Mouse (Mus musculus) thymus, adult 2 months (tissue): ENCODE measurements at regions not wholly inside any gene's neighbourhood (a gene's known extent, or its start where the extent isn't known, plus 50 kb on each side); places are given as distances from the start of the nearest gene placed in this dataset.

ENCODE experiments used
- DNase-seq: peaks from one replicate; pipeline ENCODE4 v3.0.0; 2021
- H3K27ac ChIP-seq: fragments of 200-500 bp; 2 replicates; pipeline ENCODE4 v1.5.1; 2012; ENCODE audit warnings: low read length, control low read depth; ENCODE audit not compliant: control insufficient read depth, insufficient read depth
- H3K27me3 ChIP-seq: fragments of 200-500 bp; 2 replicates; pipeline ENCODE4 v1.6.1; 2012; ENCODE audit warnings: mild to moderate bottlenecking, low read length, moderate library complexity, mixed read lengths; ENCODE audit not compliant: control insufficient read depth, insufficient read depth
- H3K36me3 ChIP-seq: fragments of 200-500 bp; 2 replicates; pipeline ENCODE4 v1.6.1; 2012; ENCODE audit warnings: mild to moderate bottlenecking, low read length, moderate library complexity; ENCODE audit not compliant: control insufficient read depth, insufficient read depth
- H3K4me1 ChIP-seq: fragments of 200-500 bp; replicated peaks from 2 replicates; pipeline ENCODE4 v1.6.1; 2012; ENCODE audit warnings: low read length; ENCODE audit not compliant: control insufficient read depth, insufficient read depth
- H3K4me3 ChIP-seq: fragments of 200-500 bp; 2 replicates; pipeline ENCODE4 v1.5.1; 2012; ENCODE audit warnings: mild to moderate bottlenecking, low read length, control low read depth, moderate library complexity; ENCODE audit not compliant: control insufficient read depth, insufficient read depth
- CTCF ChIP-seq: fragments of 200-500 bp; IDR thresholded peaks from 2 replicates; pipeline ENCODE4 v1.5.1; 2012; ENCODE audit warnings: mild to moderate bottlenecking, control low read depth, low read length, moderate library complexity, borderline replicate concordance; ENCODE audit not compliant: control insufficient read depth, poor library complexity, insufficient read depth; ENCODE audit errors: extremely low read depth
- POLR2A ChIP-seq: fragments of 200-500 bp; IDR thresholded peaks from 2 replicates; pipeline ENCODE4 v1.6.1; 2012; ENCODE audit warnings: mild to moderate bottlenecking, low read length, control low read depth, moderate library complexity; ENCODE audit not compliant: control insufficient read depth, poor library complexity, insufficient read depth; ENCODE audit errors: extremely low read depth
- WGBS: fragments of 180-500 bp; shearing (Covaris S2); methylation state at CpG from one replicate; pipeline ENCODE4 v1.1.7; 2018; 5-methylcytosine and 5-hydroxymethylcytosine counted together

DNA sequence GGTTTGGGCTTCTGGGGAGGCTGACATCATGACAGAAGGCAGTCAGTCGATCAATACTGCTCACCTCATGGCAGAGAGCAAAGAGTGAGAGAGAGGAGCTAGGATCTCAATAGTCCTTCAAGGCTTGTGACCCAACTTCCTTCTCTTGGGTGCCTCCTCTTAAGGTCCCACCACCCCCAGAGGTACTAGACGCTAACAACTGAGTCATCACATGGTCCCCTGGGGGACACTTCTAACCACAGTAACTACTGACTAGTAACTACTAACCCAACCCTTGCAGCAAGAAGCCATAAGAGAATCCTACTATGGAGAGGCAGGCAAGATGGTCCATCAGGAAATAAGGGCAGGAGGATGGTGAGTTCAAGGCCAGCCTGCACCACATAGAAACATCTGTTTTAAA lies 69.5 kb upstream of the Fbxo11 start:
- Histone ChIP-seq H3K4me3 (no peak overlapping the region), H3K4me1 (peaks cover 10% of the 10 kb centered on the region), H3K27me3 (no peaks in the 10 kb centered on the region), H3K36me3 (no peaks in the 10 kb centered on the region), H3K27ac (no peak overlapping the region)
- no peak for DNase-seq
- 96% methylated on average over 2 of the region's 2 CpGs for WGBS
- no peak for TF ChIP-seq CTCF
- no peak for TF ChIP-seq POLR2A

DNA sequence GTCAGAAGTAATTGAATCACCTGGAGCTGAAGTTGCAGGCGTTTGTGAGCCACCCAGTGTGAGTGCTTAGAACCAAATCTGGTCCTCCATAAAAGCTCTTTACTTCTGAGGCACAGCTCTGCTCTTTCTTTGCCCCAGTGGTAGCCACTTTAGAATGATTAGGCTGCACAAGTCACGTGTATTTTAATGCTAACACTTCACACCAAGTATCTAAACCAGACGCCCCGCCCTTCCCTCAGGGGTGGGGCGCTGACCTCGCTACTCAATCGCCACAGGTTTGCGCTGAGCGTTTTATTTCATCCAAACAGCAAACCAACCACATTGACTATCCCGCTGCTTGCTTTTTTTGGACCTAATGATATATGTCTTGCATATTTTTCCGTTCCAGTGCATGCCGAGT lies 76.4 kb upstream of the Fbxo11 start:
- WGBS = 65% methylated on average over 12 of the region's 12 CpGs

DNA sequence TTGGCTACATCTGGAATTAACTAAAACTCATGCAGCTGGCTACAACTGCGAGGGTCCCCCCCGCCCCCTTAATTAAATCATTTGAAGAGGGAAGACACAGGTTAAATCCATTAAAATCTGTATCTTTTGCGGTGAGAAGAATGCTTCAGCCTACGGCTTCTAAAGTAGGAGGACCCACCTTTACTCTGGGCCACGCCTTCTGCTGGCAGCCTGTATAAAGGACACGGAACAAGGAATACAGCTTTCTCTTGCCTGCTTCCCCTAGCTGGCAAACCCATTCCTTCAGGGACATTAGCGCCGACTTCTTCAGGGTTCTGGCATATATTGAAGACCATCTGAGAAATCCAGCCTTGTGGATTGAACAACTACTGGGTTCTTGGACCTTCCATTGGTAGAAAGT lies 76.9 kb upstream of the Fbxo11 start:
- Histone ChIP-seq H3K27ac (no peak overlapping the region), H3K4me3 (no peak overlapping the region), H3K36me3 (no peaks in the 10 kb centered on the region), H3K4me1 (no peaks in the 10 kb centered on the region), H3K27me3 (no peaks in the 10 kb centered on the region)
- WGBS = 81% methylated on average over 8 of the region's 8 CpGs
- TF ChIP-seq POLR2A (no peak), CTCF (no peak)
- no peak for DNase-seq

More for the DNA sequence above, 76.4 kb upstream of the Fbxo11 start:
- H3K36me3 ChIP-seq = no peaks in the 10 kb centered on the region
- no peak for DNase-seq
- no peaks in the 10 kb centered on the region for H3K27me3 ChIP-seq
- H3K4me1 ChIP-seq = no peaks in the 10 kb centered on the region
- H3K4me3 ChIP-seq = no peak overlapping the region
- no peak overlapping the region for H3K27ac ChIP-seq
- TF ChIP-seq POLR2A (no peak), CTCF (no peak)

- TF ChIP-seq POLR2A (no peak), CTCF (no peak)
- H3K4me3 ChIP-seq = no peak overlapping the region
- H3K27me3 ChIP-seq = no peaks in the 10 kb centered on the region
- H3K4me1 ChIP-seq = no peaks in the 10 kb centered on the region
- WGBS = 2% methylated on average over 3 of the region's 3 CpGs
- DNase-seq = no peak
- H3K27ac ChIP-seq = no peak overlapping the region
- H3K36me3 ChIP-seq = no peaks in the 10 kb centered on the region
These were observed 77.7 kb upstream of the Fbxo11 start for GRCm38 (mm10) chr17:88142809-88143208.

- Histone ChIP-seq H3K36me3 (no peaks in the 10 kb centered on the region), H3K27ac (no peak overlapping the region), H3K27me3 (no peaks in the 10 kb centered on the region), H3K4me3 (no peak overlapping the region), H3K4me1 (no peaks in the 10 kb centered on the region)
- no peak for DNase-seq
- WGBS = 92% methylated on average over 3 of the region's 3 CpGs
- TF ChIP-seq POLR2A = no peak
- no peak for TF ChIP-seq CTCF
These were observed 78.4 kb upstream of the Fbxo11 start for GRCm38 (mm10) chr17:88143378-88143943.

GRCm38 (mm10) chr17:88158550-88158949 lies 93.5 kb upstream of the Fbxo11 start:
- Histone ChIP-seq H3K4me3 (no peak overlapping the region), H3K27me3 (no peaks in the 10 kb centered on the region), H3K4me1 (no peaks in the 10 kb centered on the region), H3K27ac (no peak overlapping the region), H3K36me3 (no peaks in the 10 kb centered on the region)
- TF ChIP-seq CTCF (no peak), POLR2A (no peak)
- WGBS = 88% methylated on average over 6 of the region's 6 CpGs
- DNase-seq = no peak

- Histone ChIP-seq H3K27ac (no peak overlapping the region), H3K4me3 (no peak overlapping the region), H3K36me3 (no peaks in the 10 kb centered on the region), H3K27me3 (no peaks in the 10 kb centered on the region), H3K4me1 (no peaks in the 10 kb centered on the region)
- no peak for DNase-seq
- 91% methylated on average over 11 of the region's 11 CpGs for WGBS
- no peak for TF ChIP-seq CTCF
- TF ChIP-seq POLR2A = no peak
These were observed 94.1 kb upstream of the Fbxo11 start for GRCm38 (mm10) chr17:88159212-88159668.
